Mouse (Mus musculus) kidney, adult 2 months (tissue): Measurements from ENCODE around the gene Gm14444. TPM values are rescaled to one million over a fixed set of nuclear protein-coding genes. Genes with fewer than 3 reads are reported as not detected.
"Not testable (repeated sequence)": the region's sequence is repeated elsewhere in the genome, so short reads cannot be mapped to it uniquely, and the experiment has no call there.

ENCODE experiments used
- DNase-seq: peaks from one replicate; pipeline ENCODE4 v3.0.0; 2021
- H3K27ac ChIP-seq: fragments of 200-500 bp; 2 replicates; pipeline ENCODE4 v1.5.1; 2012; ENCODE audit warnings: low read depth, low read length, control low read depth, inconsistent platforms; ENCODE audit not compliant: insufficient read depth
- H3K27me3 ChIP-seq: fragments of 200-500 bp; replicated peaks from 2 replicates; pipeline ENCODE4 v1.6.1; 2012; ENCODE audit warnings: mild to moderate bottlenecking, moderate library complexity, low read length, inconsistent platforms; ENCODE audit not compliant: control insufficient read depth, insufficient read depth
- H3K36me3 ChIP-seq: fragments of 200-500 bp; 2 replicates; pipeline ENCODE4 v1.6.1; 2012; ENCODE audit warnings: mild to moderate bottlenecking, moderate library complexity, low read length, inconsistent platforms; ENCODE audit not compliant: control insufficient read depth, insufficient read depth
- H3K4me1 ChIP-seq: fragments of 200-500 bp; 2 replicates; pipeline ENCODE4 v1.6.1; 2011; ENCODE audit warnings: low read length; ENCODE audit not compliant: control insufficient read depth, insufficient read depth
- H3K4me3 ChIP-seq: fragments of 200-500 bp; 2 replicates; pipeline ENCODE4 v1.5.1; 2011; ENCODE audit warnings: mild to moderate bottlenecking, low read depth, low read length, control low read depth; ENCODE audit not compliant: insufficient read depth
- WGBS: fragments of 180-500 bp; shearing (Covaris S2); methylation state at CpG from one replicate; pipeline ENCODE4 v1.1.7; 2018; 5-methylcytosine and 5-hydroxymethylcytosine counted together
- polyA plus RNA-seq: library from polyadenylated mRNA; depleted of rRNA; stranded (reverse); fragments of >200 nt; gene quantifications from 2 replicates; pipeline ENCODE4 v1.2.3, GENCODE M21; 2012; rRNA removed

Gm14444 gene
- polyA plus RNA-seq: not detected in 2 replicates

DNA sequence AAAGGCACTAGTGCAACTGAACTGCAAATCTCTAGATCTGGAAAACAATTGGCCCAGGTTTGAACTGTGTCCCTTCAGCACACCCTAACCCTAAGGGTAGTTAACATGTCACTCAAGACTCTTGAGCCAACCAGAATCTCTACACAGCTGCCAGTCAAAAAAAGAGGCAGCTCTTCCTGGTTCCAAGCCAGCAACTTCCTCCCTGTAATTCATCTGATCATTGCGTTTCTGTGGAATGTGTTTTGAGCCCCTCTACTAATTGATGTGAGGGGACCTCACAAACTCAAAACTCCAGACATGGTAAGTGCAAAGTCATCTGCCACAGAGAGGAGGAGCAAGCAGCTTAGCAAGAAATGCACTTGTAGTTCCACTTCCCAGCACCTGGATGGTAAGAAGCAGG is at the start of gene Gm14444:
Gene Gm14444, plus strand, starts transcription at position 220 of the 400 bp plus-strand sequence.
- not testable (repeated sequence) for H3K36me3 ChIP-seq, H3K4me1 ChIP-seq, H3K27ac ChIP-seq, H3K27me3 ChIP-seq, H3K4me3 ChIP-seq, DNase-seq
- 27% methylated on average over 1 of the region's 1 CpGs for WGBS

- H3K4me1 ChIP-seq, H3K27me3 ChIP-seq, H3K4me3 ChIP-seq, H3K36me3 ChIP-seq, H3K27ac ChIP-seq: not testable (repeated sequence)
- 48% methylated on average over 3 of the region's 3 CpGs for WGBS
- DNase-seq: peak; percentile 55
Observed at GRCm38 (mm10) chr2:174965466-174965865, 44.6 kb upstream of the Gm14444 start.

GRCm38 (mm10) chr2:175044268-175044667 is 34.2 kb downstream of the Gm14444 start:
- DNase-seq: not testable (repeated sequence)

DNA sequence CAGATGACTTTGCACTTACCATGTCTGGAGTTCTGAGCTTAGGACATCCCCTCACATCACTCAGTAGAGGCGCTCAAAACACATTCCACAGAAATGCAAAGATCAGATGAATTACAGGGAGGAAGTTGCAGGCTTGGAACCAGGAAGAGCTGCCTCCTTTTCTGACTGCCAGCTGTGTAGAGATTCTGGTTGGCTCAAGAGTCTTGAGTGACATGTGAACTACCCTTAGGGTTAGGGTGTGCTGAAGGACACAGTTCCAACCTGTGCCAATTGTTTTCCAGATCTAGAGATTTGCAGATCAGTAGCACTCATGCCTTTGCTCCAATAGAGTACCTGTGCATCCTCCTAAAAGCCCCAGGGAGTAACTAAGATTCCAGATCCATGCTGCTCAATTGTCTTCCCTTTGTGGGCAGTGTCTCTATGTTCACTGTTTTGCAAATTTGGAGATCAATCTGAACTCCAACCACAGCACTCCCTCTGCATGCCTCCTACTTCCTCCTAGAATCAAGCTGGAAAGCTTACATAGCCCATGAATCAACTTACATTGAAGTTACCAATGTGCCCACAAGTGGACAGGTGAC is 57.7 kb downstream of the Gm14444 start, which contains the start of gene Gm14393:
Gene Gm14393, minus strand, starts transcription at position 101 of the 581 bp plus-strand sequence.
- not testable (repeated sequence) for H3K27me3 ChIP-seq, H3K36me3 ChIP-seq, H3K27ac ChIP-seq, H3K4me3 ChIP-seq, H3K4me1 ChIP-seq, DNase-seq
- 85% methylated on average over 1 of the region's 1 CpGs for WGBS

More at GRCm38 (mm10) chr2:175044268-175044667, 34.2 kb downstream of the Gm14444 start:
- H3K27ac ChIP-seq, H3K27me3 ChIP-seq, H3K4me3 ChIP-seq, H3K36me3 ChIP-seq, H3K4me1 ChIP-seq: not testable (repeated sequence)
- 97% methylated on average over 27 of the region's 27 CpGs for WGBS

Other genes starting within 250 kb of the Gm14444 start
- 3.7 and 3.9 TPM in 2 replicates for gene Edn3, start 249.6 kb upstream of the Gm14444 start, polyA plus RNA-seq
- not detected in 2 replicates for gene Gm14393, start 57.5 kb downstream of the Gm14444 start, polyA plus RNA-seq
- gene Gm14399, start 131.8 kb downstream of the Gm14444 start, polyA plus RNA-seq: 1.0 and 1.1 TPM in 2 replicates
- gene Gm14443, start 165.6 kb downstream of the Gm14444 start, polyA plus RNA-seq: 0.24 and 0.41 TPM in 2 replicates
- gene Gm14391, start 196.7 kb downstream of the Gm14444 start, polyA plus RNA-seq: 6.2 and 8.9 TPM in 2 replicates